Mouse (Mus musculus): ENCODE data around the gene Lingo3. TPM values are rescaled to one million over a fixed set of nuclear protein-coding genes. Genes with fewer than 3 reads are reported as not detected.
"Not testable (repeated sequence)": the region's sequence is repeated elsewhere in the genome, so short reads cannot be mapped to it uniquely, and the experiment has no call there.

Gene Lingo3
- total RNA-seq, 2 experiments from 2014 or later = 38.5 to 46.7 TPM

DNA sequence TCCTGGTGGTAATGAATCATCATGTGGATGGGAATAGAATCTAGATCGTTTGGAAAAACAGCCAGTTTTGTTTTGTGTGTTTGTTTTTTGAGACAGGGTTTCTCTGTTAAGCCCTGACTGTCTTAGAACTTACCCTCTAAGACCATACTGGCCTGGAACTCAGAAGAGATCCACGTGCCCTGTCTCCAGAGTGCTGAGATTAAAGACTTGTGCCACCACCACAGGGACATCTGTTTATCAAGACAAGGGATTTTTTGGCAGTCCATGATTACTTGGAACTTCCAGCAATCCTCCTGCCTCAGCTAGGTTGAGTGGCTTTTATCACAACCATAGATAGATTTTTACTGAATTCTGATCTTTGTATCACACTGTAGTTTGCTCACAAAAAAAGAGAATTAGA, 19.0 kb downstream of the Lingo3 start:
- DNase-seq (ENCODE audit: low spot score in 2 of 2) = no peak
- intact Hi-C loops (cut with DNase I) = loop anchor here (10.0 kb wide), 1 partner anchor 170 kb away; no protein-coding TSS in a partner anchor

DNA sequence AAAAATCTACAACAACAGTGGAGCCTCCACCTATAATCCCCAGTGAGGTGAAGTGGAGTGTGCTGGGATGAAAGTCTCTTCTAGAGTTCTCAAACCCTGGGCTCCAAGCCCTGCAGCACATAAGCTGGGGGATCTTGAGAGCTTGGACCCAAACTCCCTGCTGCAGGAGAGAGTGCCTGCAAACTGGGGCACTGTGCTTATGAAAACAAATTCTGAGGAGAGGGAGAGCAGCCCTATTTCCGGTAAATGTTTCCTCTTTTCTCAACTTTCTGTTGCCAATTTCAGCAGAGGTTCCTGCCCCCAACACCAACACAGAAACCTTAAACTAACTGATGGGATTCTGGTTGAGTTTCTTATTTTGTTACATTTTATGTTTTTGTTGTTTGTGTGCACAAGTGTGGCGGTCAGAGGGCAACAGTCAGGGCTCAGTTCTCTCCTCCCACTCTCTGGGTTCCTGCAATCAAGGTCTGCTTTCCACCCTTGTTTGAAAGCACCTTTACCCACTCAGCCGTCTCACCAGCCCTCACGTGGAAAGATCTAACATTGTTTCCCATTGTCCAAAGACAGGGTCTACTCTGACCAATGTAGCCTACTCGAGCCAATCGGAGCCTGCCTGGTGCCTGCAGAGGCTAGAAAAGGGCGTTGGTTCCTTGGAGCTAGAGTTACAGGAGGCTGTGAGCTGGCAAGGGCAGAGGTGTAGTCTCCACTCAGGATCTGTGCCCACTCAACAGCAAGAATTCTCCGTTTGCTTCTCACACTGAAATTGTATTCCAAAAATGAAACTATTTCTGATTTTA, 19.8 kb downstream of the Lingo3 start:
- DNase-seq (ENCODE audit: low spot score in 2 of 2) = no peak
- intact Hi-C loops (cut with DNase I) = loop anchor here (10.0 kb wide), 1 partner anchor 171 kb away; no protein-coding TSS in a partner anchor

DNA sequence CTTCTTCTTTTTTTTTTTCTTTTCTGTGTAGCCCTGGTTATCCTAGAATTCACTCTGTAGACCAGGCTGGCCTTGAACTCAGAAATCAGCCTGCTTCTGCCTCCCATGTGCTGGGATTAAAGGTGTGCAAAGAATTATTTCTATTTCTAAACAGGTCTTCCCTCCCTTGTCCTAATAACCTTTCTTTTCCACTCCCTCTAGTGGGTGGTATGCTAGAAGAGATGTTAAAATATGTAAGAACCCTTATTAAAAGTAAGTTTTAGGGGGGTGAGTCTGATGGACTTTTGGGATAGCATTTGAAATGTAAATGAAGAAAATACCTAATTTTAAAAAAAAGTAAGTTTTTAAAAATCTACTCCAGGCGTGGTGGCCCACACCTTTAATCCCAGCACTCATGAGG, 20.5 kb downstream of the Lingo3 start:
- intact Hi-C loops (cut with DNase I) = loop anchor here (10.0 kb wide), 1 partner anchor 171 kb away; no protein-coding TSS in a partner anchor
- DNase-seq (ENCODE audit: low spot score in 2 of 2) = no peak

DNA sequence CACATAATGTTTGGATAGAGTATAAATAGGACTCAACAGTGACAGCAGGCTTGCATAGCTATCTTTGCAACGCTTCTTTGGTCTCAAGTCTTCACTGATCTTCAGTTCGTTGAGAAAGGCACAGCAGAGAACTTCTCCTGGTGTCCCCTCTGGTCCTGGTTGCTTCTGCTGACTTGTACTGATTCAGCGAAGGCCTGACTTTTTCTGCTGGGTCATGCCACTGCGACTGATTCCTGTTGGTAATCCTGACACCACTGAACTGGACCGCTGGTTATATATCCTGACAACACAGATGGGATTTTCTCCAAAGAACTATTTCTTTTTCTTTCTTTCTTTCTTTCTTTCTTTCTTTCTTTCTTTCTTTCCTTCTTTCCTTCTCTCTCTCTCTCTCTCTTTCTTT, 21.3 kb downstream of the Lingo3 start:
- no peak for DNase-seq (ENCODE audit: low spot score in 2 of 2)
- intact Hi-C loops (cut with DNase I) = loop anchor here (10.0 kb wide), 1 partner anchor 172 kb away; no protein-coding TSS in a partner anchor

DNA sequence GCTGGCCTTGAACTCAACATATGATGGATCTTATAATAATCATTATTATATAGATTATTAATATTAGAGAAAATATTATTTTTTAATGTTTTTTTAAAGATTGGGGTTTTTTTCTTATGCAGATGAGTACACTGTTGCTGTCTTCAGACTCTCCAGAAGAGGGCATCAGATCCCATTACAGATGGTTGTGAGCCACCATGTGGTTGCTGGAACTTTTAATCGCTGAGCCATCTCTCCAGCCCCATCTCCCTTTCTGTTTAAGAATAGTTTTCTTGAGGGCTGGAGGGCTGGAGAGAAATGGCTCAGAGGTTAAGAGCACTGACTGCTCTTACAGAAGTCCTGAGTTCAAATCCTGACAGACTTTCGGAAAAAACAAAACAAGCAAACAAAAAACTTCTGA, 21.8 kb downstream of the Lingo3 start:
- intact Hi-C loops (cut with DNase I) = loop anchor here (10.0 kb wide), 1 partner anchor 173 kb away; no protein-coding TSS in a partner anchor
- no peak for DNase-seq (ENCODE audit: low spot score in 2 of 2)

DNA sequence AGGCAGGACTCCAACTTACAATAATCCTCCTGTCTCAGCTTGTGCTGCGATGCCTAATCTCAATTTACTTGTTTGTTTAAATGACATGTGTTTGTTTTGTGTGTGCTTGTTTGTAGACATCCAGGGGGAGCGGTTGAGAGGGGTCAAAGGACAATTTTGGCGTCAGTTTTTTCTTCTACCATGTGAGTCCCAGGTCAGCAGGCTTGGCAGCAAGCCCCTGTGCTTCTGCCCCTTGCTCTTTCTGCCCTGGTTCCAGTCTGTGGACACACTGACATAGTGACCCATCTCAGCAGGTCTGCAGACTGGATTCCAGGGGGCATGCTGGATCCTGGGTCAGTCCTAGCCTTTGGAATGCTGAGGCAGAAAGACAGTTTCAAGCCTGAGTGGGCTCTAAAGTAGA, 24.4 kb downstream of the Lingo3 start:
- intact Hi-C loops (cut with DNase I) = loop anchor here (2.0 kb wide), 1 partner anchor 59 kb away; no protein-coding TSS in a partner anchor
- DNase-seq (ENCODE audit: low spot score in 2 of 2) = no peak

DNA sequence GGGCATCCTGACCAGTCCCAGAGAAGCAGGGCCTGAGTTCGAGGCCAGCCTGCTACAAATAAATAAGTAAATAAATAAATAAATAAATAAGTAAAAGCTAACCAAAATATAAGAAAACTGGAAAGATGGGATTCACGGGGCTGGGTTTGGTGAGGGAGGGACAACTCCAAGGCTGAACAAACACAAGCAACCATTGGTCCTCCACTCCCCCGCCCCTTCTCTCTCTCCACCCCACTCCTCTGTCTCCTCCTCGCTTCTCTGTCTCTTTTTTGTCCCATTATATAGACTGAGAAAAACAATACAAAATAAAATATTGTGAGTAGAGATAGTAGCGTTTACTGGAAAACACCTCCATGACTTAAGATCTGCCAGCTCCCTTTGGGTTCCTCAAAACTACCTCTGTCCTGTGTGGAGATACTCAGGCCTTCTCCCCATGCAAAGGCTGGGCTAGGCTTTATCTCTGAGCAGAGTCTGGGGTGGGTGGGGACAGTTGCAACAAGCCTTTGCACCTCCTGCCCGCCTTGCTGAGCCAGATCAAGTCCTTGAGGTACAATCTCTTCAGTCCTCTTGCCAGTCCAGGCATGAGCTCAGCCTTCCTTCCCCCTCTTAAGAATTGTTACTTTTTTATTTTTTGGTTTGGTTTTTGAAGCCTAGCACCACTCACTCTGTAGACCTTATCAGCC, 25.1 kb downstream of the Lingo3 start:
- DNase-seq (ENCODE audit: low spot score in 2 of 2) = no peak
- intact Hi-C loops (cut with DNase I) = loop anchor here (2.0 kb wide), 1 partner anchor 60 kb away; no protein-coding TSS in a partner anchor

DNA sequence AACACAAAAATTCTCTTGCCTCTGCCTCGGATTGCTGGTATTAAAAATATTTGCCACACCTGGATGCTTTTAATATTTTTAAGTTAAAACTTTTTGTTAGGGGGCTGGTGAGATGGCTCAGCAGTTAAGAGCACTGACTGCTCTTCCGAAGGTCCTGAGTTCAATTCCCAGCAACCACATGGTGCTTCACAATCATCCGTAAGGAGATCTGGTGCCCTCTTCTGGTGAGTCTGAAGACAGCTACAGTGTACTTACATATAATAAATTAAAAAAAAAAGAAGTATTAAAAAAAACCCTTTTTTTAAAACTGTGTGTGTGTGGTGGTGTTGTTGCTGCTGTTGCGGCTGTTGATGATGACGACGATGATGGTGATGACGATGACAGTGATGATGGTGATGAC, 25.9 kb downstream of the Lingo3 start:
- not testable (repeated sequence) for DNase-seq (ENCODE audit: low spot score in 2 of 2)
- intact Hi-C loops (cut with DNase I) = loop anchor here (2.0 kb wide), 1 partner anchor 61 kb away; no protein-coding TSS in a partner anchor

DNA sequence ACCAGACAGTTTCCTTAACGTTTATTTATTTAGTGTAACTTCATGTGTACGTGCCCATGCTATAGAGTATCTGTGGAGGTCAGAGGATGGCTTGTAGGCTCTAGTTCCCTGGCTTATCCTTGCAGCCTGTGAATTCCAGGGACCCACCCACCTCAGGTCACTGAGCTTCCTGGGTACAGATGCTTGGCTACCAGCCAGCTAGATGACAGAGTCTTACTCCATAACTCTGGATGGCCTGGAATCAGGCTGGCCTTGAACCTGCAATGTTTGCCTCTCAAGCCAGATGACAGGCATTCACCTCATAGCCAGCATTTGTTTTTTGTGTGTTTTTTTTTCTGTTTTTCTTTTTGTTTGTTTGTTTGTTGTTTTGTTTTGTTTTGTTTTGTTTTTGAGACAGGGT, 26.7 kb downstream of the Lingo3 start:
- intact Hi-C loops (cut with DNase I) = no loop called here
- no peak for DNase-seq (ENCODE audit: low spot score in 2 of 2)

DNA sequence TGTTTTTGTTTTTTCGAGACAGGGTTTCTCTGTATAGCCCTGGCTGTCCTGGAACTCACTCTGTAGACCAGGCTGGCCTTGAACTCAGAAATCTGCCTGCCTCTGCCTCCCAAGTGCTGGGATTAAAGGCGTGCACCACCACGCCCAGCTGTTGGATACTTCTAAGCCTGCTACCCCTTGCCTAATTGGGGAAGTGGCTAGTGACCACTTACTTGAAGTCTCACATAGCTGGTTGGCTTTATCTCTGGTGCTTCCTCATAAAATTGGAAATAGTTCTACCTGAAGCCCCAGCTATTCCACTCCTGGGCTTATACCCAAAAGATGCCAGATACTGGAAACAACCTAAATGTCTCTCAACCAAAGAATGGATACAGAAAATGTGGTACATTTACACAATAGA, 27.5 kb downstream of the Lingo3 start:
- intact Hi-C loops (cut with DNase I); DNase-seq (ENCODE audit: low spot score in 2 of 2): not testable (repeated sequence)

DNA sequence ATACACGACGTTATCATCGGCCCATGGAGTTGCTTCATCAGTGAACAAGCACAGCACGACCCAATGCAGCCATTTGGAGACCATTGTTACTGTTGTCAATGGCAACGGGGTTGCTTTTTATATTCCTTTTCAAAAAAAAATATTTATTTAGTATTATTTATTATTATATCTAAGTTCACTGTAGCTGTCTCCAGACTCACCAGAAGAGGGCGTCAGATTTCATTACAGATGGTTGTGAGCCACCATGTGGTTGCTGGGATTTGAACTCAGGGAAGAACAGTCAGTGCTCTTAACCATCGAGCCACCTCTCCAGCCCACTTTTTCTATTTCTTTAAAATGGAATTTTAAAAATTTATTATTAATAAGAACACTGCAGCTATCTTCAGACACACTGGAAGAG, 29.0 kb downstream of the Lingo3 start:
- intact Hi-C loops (cut with DNase I) = no loop called here

DNA sequence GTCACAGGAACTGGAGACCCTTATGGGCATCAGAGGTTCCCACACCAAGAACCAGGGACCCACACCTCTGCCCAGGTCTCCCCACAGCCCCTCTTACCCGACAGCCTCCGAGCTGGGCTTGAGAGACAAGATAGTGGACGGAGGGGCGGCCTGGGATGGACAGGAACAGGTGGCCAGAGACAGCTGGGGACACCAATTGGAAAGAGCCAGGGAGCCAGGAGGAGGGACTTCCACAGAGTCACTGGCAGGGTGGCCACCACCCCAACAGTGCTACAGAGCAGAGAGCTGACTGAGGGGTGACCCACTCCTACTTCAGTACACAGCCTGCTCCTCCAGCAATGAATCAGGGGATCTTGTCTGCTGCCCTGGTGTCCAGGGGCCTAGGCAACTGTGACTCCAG, 30.5 kb downstream of the Lingo3 start, which contains the start of gene Jsrp1:
Gene Jsrp1, minus strand, starts transcription at position 133 of the 400 bp plus-strand sequence.
- no peak for DNase-seq (ENCODE audit: low spot score in 2 of 2)
- intact Hi-C loops (cut with DNase I) = no loop called here

More for the DNA sequence above, 29.0 kb downstream of the Lingo3 start:
- DNase-seq (ENCODE audit: low spot score in 2 of 2) = no peak

DNA sequence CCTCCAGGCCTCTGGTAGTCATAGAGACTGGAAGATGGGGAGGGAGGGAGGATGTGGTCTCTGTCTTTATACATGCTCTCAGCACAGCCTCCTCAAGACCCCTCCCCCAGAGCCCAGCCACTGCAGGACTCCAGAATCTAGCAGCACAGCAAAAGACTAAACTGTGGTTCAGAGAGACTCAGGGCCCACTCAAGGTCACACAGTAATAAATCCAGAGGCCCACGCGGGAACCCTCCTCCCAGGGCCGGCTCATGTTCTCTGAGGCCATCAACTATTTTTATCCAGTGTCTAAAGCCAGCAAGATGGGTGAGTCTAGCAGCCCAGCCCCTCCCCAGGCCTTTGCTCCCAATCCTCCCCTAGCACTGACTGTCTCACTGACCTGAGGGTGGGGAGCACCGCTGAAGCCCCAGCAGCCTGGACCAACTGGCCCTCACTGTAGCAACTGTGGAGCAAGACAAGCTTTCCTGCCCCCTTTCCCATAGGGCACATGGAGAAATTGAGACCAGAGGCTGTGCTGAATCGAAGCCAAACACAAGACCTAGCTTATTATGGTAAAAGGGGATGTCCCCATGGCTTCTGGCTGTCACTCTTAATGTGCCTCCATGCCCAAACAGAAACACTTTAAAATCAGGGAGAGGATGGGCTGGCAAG, 31.3 kb downstream of the Lingo3 start:
- DNase-seq (ENCODE audit: low spot score in 2 of 2) = no peak
- intact Hi-C loops (cut with DNase I) = no loop called here

DNA sequence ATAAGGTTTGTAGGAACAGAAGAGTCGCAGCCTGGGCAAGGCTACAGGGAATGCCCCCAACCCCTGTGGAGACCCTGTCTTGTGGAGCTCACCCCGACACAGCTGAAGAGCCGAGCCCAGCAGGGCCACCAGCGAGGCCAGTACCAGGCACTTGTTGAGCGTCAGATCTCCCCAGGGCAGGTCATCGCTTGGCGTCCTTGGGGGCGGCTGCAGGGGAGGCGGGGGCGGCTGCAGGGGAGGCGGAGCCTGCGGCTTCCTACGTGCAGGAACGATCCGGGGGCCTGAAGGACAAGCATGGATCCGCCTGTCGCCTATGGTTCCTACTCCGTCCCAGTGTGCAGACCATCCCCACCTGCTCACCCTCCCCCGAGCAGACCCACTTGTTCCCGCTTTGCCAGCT, 33.8 kb downstream of the Lingo3 start:
- intact Hi-C loops (cut with DNase I) = no loop called here

DNA sequence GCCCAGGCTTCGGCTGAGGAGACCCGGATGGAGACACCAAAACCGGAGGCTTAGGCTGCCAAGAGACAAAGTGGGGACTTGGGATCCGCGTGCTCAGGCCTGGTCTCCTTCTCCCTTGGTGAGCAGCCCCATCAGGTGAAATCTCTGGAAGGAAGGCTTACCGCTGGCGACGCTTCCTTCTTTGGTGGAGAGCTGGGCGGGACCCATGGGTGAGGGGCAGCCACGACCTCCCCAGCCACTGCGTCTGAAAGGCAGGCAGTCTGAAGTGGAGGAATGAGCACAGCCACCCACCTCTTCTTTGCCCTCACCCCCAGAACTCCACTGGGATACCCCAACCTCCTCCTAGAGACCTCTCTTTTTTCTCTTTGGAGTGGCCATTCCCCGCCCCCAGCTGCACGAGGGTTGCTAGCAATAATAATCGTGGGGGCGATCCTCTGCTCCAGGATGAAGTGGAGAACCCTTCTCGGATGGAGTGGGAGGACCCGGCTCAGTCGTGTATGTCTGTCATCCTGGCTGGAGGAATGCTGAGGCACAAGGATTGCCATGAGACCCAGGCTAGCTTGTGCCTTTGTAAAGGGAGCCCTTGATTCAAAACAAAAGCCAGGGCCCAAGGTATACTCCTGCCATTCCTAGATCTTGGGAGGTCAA, 34.7 kb downstream of the Lingo3 start:
- peak in 1 of 2 experiments; percentile 55 for DNase-seq (ENCODE audit: low spot score in 2 of 2)
- intact Hi-C loops (cut with DNase I) = loop anchor here (5.0 kb wide), 1 partner anchor 52 kb away; the partner anchor contains the start of gene Dot1l

More for the DNA sequence above, 33.8 kb downstream of the Lingo3 start:
- DNase-seq (ENCODE audit: low spot score in 2 of 2) = no peak

DNA sequence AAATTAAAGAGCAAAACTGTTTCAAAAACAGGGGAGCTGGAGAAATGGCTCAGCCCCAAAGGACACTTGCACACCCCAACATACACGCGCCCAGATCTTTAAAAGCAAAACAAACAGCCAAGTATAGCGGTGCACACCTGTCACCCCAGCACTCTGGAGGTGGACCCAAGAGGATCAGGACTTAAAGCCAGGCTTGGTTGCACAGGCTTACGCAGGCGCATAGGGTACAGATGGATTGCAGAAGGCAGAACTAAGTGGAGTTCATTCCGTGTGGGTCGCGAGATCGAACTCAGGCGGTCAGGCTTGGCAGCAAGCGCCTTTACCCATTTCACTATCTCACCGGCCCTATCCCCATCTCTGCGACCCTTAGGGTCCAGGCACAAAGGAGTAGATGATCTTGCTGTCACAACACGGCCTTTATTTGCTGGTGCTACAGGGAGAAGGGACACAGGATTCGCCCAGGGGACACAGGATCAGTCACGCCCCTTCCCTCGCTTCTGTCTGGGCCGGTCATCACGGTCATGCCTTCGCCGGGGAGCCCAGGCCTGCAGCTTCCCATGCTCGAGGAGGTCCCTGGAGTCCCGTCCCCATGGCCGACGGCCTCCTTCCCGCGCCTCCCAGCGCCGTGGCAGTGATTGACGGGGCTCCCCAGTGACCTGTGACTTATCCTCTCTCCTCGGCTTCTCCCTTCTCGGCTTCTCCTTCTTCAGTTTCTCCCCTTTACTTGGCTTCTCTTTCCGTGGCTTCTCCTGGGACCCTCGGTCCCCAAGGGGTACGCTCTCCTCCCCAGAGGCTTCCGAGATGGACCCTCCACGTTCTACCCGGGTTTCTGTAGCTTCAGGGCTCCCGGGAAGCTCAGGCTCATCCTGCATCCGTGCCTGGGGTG, 35.5 kb downstream of the Lingo3 start:
- intact Hi-C loops (cut with DNase I) = loop anchor here (5.0 kb wide), 1 partner anchor 51 kb away; the partner anchor contains the start of gene Dot1l

DNA sequence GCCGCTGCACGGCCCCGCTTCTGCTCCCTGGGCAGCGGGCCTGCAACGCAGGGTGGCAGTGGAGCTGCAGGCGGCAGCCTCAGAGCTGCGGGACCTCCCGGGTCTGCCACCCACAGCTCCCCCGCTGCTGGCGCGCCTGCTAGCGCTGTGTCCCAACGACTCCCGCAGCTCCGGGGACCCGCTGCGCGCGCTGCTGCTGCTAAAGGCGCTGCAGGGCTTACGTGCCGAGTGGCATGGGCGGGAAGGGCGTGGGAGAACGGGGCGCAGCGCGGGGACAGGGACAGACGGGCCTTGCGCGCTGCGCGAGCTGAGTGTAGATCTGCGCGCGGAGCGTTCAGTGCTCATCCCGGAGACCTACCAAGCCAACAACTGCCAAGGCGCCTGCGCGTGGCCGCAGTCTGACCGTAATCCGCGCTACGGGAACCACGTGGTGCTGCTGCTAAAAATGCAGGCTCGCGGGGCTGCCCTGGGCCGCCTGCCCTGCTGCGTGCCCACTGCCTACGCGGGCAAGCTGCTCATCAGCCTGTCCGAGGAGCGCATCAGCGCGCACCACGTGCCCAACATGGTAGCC, 36.7 kb downstream of the Lingo3 start:
- DNase-seq (ENCODE audit: low spot score in 2 of 2) = peak; percentile 91 to 93
- intact Hi-C loops (cut with DNase I) = loop anchor here (5.0 kb wide), 1 partner anchor 50 kb away; the partner anchor contains the start of gene Dot1l

More for the DNA sequence above, 35.5 kb downstream of the Lingo3 start:
- DNase-seq (ENCODE audit: low spot score in 2 of 2) = peak in 1 of 2 experiments; percentile 47
